Mouse (Mus musculus): ENCODE measurements around the gene Gfpt1. TPM values are rescaled to one million over a fixed set of nuclear protein-coding genes. Genes with fewer than 3 reads are reported as not detected.
"Not testable (repeated sequence)": the region's sequence is repeated elsewhere in the genome, so short reads cannot be mapped to it uniquely, and the experiment has no call there.

The Gfpt1 gene
- total RNA-seq, 2 experiments from 2014 or later, result 50.0 to 51.7 TPM

DNA sequence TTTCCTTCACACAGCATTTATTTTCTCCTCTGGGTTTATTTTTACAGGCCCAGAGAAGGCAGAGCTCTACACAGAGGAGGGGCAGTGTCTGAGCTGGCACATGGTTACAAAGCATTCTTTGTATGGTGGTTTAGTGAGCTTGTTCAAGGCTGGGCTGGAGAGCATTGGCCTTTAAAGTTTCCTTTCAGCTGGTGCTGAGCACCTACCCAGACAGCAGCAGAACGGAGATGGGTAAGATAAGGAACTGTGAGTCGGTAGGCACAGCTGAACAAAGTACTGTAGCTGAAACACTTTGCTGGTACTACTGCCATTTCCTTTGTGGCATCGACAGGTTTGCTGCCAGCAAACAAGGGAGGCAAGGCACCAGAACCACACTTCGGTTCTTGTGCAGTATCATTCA, 1.7 kb upstream of the Gfpt1 start:
- DNase-seq (ENCODE audit: extremely low spot score in 1 of 2, low spot score in 1 of 2), result no peak

DNA sequence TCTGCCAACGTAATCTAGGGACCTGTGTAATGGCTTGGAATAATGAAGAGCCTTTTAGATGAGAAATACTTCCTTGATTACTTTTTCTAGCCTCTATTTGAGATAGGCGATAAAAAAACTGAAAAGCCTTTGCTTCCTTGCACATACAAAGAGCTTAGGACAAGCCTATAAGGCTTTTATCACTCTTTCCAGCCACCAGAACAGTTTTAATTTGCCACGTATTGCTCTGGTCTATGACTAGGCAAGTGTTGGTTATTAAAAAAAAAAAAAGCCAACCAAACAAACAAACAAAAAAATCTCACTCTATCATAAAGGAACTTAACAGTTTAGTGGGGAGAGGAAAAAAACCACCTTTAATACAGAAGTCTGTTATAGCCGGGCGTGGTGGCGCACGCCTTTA, 1.2 kb upstream of the Gfpt1 start:
- DNase-seq (ENCODE audit: extremely low spot score in 1 of 2, low spot score in 1 of 2), result no peak

DNA sequence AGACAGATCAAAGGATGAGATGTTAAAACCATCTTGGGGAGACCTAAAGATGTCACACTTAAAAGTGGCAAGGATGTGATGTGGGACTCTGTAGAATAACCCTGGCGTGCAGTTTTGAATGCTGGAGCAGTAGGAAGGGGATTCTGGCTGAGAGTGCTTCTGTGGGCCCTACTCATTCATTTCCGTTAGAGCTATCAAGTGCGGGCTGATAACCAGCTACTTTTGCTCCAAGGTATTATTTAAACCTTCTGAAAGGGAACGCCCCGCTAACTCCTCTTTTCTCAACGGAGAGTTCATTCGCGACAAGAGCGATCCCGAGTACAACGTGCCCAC, 676 bp upstream of the Gfpt1 start:
- no peak for DNase-seq (ENCODE audit: extremely low spot score in 1 of 2, low spot score in 1 of 2)

DNA sequence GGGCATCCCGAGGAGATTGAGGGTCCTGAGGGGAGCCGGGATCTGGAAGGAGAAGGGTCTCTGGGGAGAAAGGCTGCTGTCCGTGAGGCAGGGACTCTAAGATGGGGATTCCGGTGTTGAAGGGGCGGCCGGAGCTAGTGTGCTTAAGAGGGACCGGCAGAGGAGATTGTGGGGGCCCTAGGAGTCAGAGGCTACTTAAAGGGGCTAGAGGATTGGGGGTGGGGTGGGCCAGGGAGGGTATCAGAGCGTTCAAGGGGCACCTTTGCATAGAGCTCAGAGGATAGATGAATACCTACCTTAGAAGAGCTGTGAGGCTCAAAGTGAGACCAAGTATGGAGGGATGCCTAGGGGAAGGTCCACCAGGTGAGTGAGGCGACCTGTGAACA, 478 bp downstream of the Gfpt1 start:
- DNase-seq (ENCODE audit: extremely low spot score in 1 of 2, low spot score in 1 of 2), result no peak

DNA sequence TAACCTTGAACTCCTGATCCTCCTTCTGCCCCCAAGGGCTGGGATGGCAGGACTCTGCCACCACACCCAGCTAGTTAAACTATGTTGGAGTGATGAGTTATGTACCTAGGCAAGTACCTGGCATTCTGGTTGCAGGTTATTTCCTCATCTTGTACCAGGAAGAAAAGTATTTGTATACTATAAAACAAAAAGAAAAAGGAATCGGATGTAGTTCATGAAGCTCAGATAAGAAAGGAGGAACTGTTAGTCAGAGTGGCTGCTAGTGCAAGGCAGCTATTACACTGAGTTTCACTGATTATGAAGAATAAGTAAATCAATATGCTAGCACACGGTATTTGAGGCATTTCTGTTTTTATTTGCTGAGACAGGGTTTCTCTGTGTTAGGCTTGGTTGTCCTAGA, 2.2 kb downstream of the Gfpt1 start:
- no peak for DNase-seq (ENCODE audit: extremely low spot score in 1 of 2, low spot score in 1 of 2)

DNA sequence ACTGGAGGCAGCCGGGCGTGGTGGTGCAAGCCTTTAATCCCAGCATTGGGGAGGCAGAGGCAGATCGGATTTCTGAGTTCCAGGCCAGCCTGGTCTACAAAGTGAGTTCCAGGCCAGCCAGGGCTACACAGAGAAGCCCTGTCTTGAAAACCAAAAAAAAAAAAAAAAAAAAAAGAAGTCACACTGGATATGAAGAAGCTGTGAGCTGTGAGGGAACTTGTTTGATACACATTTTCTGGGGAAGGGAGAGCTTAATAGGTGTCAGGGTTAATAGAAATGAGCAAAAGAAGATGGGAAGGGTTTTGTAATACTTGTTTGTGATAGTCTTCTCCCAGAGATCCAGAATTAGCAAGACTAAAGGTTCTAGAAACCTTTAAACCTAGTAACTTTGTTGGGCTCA, 2.9 kb downstream of the Gfpt1 start:
- DNase-seq (ENCODE audit: extremely low spot score in 1 of 2, low spot score in 1 of 2), result no peak

DNA sequence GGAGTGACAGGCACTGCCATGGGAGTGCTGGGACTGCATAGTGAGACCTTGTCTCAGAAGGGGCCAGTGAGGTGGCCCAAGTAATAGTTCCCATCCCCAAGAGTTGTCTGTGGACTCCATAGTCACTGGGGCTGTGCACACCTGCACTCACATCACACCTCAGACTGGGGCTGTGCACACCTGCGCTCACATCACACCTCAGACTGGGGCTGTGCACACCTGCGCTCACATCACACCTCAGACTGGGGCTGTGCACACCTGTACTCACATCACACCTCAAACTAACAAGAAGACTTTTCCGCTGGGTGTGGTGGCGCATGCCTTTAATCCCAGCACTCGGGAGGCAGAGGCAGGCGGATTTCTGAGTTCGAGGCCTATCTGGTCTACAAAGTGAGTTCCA, 6.1 kb downstream of the Gfpt1 start:
- DNase-seq (ENCODE audit: extremely low spot score in 1 of 2, low spot score in 1 of 2), result not testable (repeated sequence)

DNA sequence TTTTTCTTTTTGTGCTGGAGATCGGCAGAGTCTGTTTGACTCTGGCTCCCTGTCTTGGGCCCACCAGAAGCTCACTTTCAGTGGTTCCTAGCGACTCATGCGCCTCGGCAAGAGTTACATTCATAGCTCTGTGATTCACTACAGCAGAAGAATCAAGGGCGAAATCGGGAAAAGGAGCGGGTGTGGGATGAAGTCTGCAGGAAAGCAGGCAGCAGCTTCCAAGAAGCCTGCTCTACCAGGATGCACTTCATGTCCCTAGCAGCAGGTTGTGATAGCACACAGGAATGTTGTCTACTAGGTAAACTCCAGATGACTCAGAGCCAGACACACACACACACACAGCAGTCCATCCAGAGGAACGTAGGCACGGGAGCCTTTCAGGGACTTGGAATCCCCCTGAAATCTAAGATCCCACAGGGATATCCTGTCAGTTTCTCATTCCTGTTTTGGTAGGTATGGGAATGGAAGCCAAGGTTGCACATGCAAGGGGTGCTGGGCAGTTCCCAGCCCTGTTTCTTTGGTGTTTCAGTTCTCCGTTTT, 9.3 kb downstream of the Gfpt1 start:
- no peak for DNase-seq (ENCODE audit: extremely low spot score in 1 of 2, low spot score in 1 of 2)

DNA sequence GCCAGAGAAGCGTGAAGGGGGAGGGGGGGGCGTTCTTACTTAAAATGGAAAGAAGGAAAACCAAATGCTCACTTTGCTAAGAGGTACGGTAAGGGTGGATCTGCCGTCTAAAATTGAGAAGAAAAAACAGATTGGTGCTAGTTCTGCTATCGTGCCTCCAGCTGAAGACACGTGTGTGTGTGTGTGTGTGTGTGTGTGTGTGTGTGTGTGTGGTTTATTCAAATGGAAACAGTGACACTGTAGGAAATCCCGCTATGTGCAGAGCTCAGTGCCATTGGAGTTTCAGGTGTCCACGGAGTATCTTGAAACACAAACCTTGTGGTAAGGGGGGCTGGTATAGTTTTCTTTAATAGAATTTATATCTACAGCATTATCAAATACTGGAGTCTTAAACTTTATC, 11.5 kb downstream of the Gfpt1 start:
- DNase-seq (ENCODE audit: extremely low spot score in 1 of 2, low spot score in 1 of 2), result no peak

DNA sequence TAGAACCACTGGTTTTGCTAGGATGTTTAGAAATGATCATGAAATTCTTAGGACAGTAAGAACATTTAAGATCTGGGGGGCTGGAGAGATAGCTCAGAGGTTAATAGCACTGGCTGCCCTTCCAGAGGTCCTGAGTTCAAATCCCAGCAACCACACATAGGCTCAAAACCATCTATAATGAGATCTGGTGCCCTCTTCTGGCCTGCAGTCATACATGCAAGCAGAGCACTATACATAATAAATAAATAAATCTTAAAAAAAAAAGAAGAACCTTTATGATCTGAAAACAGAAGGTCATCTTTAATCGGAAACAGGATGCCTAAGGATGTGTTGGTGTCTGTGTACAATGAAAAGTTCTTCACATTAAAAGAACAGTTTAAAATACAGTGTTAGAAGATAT, 17.1 kb downstream of the Gfpt1 start:
- no peak for DNase-seq (ENCODE audit: extremely low spot score in 1 of 2, low spot score in 1 of 2)

DNA sequence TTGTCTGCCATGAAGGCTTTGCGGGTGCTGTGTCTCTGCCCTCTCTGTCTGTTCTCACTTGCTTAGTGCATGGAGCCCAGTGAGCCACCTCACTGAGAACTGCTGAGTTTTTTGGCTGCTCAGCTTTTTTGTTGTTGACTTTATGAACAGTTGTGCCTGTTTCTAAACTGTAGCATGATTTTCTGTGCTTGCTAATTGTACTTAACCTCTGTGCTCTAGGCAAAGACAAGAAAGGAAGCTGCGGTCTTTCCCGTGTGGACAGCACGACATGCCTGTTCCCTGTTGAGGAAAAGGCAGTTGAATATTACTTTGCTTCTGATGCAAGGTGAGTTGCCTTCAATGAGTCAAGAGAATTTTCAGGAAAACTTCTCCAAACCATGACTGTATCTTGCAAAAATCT, 20.9 kb downstream of the Gfpt1 start:
- DNase-seq (ENCODE audit: extremely low spot score in 1 of 2, low spot score in 1 of 2), result no peak

DNA sequence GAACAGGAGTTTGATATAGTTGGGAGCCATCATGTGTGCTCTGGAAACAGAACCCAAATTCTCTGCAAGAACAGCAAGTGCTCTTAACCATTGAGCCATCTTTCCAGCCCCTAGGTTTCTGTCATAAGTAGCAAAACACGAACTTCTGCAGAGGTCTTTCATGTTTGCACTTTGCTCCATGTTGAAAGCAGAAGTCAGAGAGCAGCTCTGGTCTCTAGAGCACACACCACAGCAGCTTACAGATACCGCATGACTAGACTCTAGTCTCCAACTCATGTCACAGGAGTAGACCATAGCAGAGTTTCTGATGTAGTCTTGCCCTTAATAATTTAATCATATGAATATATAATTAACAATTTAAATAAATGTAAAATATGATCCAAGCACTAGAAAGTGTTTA, 25.6 kb downstream of the Gfpt1 start:
- DNase-seq (ENCODE audit: extremely low spot score in 1 of 2, low spot score in 1 of 2), result no peak

DNA sequence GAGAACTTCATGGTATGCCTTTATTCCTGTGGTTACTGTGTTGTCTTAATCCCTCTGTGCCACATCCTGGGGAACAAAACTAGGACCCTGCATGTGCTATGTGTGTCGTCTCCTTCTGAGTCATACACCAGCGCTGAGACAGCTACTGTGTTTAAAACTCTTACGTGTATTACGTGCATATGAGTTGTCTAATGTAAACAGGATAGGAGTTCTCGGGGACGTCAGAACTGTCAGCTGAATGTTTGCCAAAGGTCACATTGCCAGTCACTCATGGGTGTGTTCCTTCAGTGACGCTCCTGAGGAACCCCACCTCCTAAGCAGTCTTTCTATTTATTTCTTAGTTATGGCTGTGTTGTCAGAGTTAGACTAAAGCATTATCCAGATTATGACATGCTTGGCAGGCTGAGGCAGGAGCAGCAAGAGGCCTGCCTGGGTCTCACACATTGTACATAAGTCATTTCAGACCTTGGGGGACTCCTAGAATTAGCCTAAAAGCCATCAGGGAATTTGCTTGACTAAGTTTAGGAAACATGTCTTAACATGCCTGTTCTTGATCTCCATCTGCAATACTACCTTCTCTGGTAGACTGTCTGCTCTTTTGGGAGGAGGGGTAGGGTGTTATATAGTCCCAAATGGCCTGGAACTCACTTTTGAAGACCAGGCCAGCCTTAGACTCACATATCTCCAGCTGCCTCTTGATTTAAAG, 26.7 kb downstream of the Gfpt1 start:
- no peak for DNase-seq (ENCODE audit: extremely low spot score in 1 of 2, low spot score in 1 of 2)

DNA sequence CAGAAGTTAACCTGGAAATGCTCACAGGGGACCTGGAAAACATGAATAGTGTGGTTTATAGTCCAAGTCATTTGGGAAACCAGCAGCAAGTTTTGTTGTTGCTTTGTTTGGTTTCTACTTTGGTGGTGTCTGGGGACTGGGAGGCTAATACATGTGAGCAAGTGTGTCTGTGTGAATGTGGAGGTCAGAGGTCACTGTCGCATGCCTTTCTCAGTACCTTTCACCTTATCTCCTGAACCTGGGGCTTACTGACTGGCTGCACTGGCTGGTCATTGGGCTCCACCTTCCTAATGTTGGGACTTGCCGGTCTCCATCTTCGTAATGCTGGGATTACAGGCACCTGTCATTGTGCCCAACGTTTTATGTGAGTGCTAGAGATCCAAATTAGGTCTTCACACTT, 28.0 kb downstream of the Gfpt1 start:
- DNase-seq (ENCODE audit: extremely low spot score in 1 of 2, low spot score in 1 of 2), result no peak

DNA sequence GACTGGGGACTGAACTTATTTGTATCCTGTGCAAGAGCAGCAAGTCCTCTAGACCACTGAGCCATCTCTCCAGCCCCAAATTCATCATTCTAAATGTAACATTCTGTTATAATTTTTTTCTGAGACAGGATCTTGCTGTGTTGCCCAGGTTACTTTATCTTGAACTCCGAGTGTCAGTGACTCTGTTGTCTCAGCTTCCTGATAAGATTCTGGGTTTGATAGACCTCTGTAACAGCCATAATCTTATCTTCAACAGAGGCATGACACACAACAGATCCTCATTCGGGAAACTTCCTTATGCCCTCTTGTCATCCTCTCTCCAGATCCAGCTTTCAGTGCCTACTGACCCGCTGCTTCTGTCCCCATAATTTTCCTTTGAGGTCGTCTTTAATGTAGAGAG, 30.1 kb downstream of the Gfpt1 start:
- DNase-seq (ENCODE audit: extremely low spot score in 1 of 2, low spot score in 1 of 2), result no peak

DNA sequence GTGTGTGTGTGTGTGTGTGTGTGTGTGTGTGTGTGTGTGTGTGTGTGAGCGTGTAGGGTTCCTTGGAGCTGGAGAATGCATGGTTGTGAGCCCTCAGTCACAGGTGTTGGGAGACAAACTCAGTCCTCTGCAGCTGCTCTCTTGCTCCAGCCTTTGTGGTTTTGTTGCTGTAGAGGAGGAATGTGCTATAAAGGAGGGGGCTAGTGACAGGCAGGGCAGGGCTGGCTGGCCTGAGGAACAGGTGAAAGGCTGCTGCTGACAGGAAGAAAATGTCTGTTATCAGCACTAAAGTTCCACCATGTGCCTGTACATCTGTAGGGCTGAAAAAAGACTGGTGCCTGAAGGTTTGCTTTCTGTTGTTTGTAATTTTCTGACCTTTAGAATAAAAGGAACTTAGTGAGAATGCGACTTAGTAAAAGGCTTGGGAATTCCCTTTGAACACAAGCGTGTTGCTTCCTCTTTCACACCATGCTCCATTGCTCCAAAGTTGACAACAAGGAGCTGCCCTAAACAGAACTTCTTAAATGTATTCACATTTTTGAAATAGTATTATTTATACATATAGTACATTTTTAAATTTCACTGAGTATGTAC, 32.5 kb downstream of the Gfpt1 start:
- DNase-seq (ENCODE audit: extremely low spot score in 1 of 2, low spot score in 1 of 2), result no peak

DNA sequence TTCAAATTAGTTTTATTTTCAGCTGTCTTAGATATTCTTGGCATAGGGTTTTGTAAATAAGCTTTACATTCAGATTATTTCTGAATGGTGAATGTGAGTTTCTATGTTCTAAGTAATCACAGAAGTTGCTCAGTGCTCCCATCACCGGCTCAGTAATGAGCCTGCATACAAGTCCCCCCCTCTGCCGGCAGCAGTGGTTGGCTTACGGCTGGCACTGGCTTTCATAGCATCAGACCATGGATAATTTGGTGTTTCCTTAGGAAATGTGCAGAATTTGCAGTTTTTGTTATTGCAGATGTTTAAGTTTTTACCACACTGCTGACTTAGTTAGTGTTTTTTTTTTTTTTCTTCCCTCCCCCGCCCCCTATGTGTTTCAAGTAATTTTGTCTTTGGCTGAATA, 36.8 kb downstream of the Gfpt1 start:
- DNase-seq (ENCODE audit: extremely low spot score in 1 of 2, low spot score in 1 of 2), result no peak

DNA sequence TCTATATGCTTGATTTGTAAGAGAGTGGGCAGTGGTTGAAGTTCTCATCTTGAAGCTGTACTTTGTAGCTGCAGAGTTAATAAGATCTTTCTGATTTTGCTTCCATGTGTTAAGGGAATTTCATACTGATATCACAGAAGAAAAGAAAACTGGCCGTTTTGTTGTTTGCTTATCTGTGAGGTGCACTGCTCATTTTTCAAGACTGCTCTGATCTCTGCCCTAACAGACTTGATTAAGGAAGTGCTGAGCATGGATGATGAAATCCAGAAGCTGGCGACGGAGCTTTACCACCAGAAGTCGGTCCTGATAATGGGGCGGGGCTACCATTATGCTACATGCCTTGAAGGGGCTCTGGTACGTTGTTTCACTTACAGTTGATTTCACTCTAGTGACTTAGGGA, 42.4 kb downstream of the Gfpt1 start:
- no peak for DNase-seq (ENCODE audit: extremely low spot score in 1 of 2, low spot score in 1 of 2)

DNA sequence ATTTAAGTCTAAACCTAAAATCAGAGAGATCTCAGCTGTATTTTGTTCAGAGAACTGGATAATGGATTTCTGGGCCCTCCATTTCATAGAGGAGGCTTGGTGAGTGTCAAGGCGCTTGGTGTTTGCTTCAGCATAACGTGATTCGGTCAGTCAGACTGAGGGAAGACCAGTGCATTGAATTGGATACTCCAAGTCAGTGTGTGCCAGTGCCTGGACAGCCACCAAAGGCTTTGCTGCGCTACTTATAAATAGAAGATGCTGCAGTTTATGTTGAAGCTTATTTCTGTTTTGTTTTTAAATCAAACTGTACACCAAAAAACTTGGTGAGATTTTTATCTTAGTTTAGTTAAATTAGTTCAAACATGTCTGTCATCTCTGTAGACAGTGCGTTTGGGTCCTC, 45.7 kb downstream of the Gfpt1 start:
- DNase-seq (ENCODE audit: extremely low spot score in 1 of 2, low spot score in 1 of 2), result no peak

DNA sequence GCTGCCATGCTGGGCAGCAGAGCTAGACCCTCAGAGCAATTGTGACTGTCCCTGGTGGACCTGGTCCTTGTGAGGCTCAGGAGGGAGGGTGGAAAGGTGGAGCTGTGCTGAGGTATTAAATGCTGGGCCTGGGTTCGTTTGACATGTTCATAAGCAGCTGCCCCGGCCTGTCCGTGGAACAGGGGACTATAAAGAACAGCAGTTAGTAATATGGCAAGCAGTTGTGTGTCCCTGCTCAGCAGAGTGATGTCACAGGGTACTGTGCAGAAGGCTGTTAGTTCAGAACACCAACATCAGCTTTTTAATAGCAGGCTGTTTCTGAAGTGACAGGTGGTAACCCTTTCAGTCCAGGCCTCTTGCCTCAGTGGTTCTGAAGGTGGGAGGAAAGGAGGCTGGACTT, 48.2 kb downstream of the Gfpt1 start:
- no peak for DNase-seq (ENCODE audit: extremely low spot score in 1 of 2, low spot score in 1 of 2)

DNA sequence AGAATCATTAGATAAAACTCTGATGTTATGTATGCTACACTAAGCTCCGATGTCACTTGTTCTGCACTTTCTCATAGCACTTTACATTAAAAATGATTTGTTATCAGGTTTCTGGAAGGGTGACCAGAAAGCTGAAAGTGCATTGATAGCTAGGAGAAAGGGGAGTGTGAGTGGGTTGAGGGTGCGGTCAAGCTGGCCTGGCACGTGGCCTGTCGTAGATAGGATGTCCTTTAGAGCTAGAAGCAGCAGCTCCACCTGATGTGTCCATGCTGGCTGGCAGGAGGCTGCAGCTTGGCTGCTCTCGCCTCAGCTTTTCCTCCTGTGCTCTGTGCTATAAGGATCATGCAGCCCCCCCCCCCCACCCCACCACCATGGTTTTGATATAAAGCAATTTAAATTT, 49.8 kb downstream of the Gfpt1 start:
- DNase-seq (ENCODE audit: extremely low spot score in 1 of 2, low spot score in 1 of 2), result no peak

DNA sequence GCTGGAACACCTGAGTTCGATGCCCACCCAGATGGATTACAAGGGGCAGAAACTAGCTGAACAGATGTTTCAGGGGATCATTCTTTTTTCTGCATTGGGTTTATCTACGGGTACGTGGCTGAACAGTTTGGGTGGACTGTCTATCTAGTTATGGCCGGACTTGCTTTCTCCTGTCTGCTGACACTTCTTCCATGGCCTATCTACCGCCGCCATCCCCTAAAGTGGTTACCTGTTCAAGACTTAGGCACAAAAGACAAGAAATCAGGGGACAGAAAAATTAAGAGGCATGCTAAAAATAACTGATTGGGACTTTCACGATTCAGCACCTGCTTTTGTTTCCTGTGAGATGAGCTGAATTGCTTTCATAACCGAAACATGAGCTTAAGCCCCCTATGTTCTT, 51.0 kb downstream of the Gfpt1 start:
- DNase-seq (ENCODE audit: extremely low spot score in 1 of 2, low spot score in 1 of 2), result not testable (repeated sequence)

DNA sequence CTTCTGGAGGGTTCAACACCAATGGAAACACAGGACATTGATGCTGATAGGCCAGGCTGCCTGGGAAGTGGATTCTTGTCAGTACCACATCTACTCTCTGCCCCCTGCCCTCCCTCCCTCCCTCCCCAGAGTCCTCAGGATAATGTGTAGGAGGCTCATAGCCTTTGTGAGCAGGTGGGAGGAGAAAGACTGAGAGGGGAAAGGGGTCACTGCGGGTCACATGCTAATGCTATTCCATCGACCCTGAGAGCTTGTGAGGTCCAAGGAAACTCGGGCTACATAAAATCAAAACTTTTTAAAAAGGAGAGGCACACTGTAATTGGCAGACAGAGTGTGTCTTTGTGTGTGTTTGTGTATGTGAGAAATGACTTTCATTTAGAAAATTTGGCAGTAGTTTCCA, 56.6 kb downstream of the Gfpt1 start:
- DNase-seq (ENCODE audit: extremely low spot score in 1 of 2, low spot score in 1 of 2), result no peak

Measured in layer of hippocampus, postnatal 25 days (tissue).